Mouse (Mus musculus): ENCODE measurements at regions not wholly inside any gene's neighbourhood (a gene's known extent, or its start where the extent isn't known, plus 50 kb on each side); places are given as distances from the start of the nearest gene placed in this dataset.

DNA sequence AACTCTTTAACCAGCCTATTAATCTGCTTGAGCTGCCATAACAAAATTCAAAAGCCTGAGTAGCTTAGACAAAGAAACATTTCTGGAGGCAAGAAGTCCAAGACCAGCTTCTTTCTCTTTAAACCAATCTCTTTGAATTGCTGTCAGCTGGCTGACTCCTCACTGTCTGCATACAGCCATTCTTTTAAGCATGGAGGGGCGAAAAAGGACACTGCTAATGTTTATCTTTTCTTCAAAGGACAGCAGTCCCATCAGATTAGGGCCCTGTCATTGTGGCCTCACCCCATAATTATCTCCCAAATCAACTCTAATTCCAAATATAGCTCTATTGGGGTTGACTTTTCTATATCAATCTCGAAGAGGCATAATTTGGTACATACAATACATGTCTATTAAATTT is 813.1 kb upstream of the Lcorl start:
- H3K4me3 ChIP-seq (ENCODE audit: control insufficient read depth in 1 of 2, insufficient read depth in 1 of 2, low read depth in 2 of 2, low read length in 2 of 2): no peak overlapping the region
- TF ChIP-seq ZMIZ1 (IDR thresholded peaks at IDR 0.05; ENCODE audit: low read depth, low read length) (no peak), MEF2A (IDR thresholded peaks at IDR 0.05; ENCODE audit: extremely low read depth, insufficient replicate concordance, low read depth, low read length, poor library complexity, severe bottlenecking) (peak; percentile 15; the same call in 1 of the 2 replicates), GATA1 (IDR thresholded peaks at IDR 0.05; ENCODE audit: low read depth, low read length) (0 out of 2 replicates have a peak, but pooled peaks have one; percentile 10)
- no peaks in the 10 kb centered on the region for H3K9me3 ChIP-seq (replicated peaks; ENCODE audit: insufficient read depth, low read length)
- H3K4me1 ChIP-seq (ENCODE audit: control insufficient read depth in 1 of 2, insufficient read depth in 2 of 2, low read length in 2 of 2): peaks cover 12 to 30% of the 10 kb centered on the region in 2 experiments
- no peak for DNase-seq (ENCODE audit: low read depth, low spot score)
- H3K79me2 ChIP-seq (ENCODE audit: control insufficient read depth, insufficient read depth, low read length, poor library complexity): no peaks in the 10 kb centered on the region
- H3K36me3 ChIP-seq (ENCODE audit: control insufficient read depth in 1 of 2, insufficient read depth in 2 of 2, low read length in 2 of 2): peaks cover 0 to 39% of the 10 kb centered on the region in 2 experiments; a peak in 2 of 4 replicates
- H3K27ac ChIP-seq (ENCODE audit: control insufficient read depth, low read depth, low read length): no peak overlapping the region
- no peaks in the 10 kb centered on the region for H3K27me3 ChIP-seq (ENCODE audit: control insufficient read depth in 1 of 2, insufficient read depth in 2 of 2, low read length in 2 of 2)
- no peak overlapping the region for H3K9ac ChIP-seq (ENCODE audit: control insufficient read depth, low read depth, low read length, poor library complexity, severe bottlenecking)

DNA sequence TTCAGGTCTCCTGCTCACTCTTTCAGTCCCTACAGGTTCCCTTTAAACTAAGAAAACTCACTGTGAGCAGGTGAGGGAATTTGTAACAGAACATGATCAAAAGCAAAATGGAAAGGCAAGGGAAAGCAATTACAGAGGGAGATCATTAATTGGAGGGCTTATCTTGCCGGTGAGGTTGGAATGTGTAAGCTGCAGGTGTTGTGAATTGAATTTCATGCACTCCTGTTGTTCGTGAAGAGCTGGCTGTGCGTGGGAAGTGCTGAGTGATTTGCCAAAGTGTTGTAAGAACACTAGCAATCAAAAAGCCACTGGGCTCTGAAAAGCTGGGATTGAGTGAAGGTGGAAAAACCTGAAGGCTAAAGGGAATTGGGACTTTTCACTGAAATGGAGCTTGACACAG is 808.8 kb upstream of the Lcorl start:
- Histone ChIP-seq H3K27me3 (ENCODE audit: control insufficient read depth in 1 of 2, insufficient read depth in 2 of 2, low read length in 2 of 2) (no peaks in the 10 kb centered on the region), H3K79me2 (ENCODE audit: control insufficient read depth, insufficient read depth, low read length, poor library complexity) (no peaks in the 10 kb centered on the region), H3K9ac (ENCODE audit: control insufficient read depth, low read depth, low read length, poor library complexity, severe bottlenecking) (no peak overlapping the region), H3K36me3 (ENCODE audit: control insufficient read depth in 1 of 2, insufficient read depth in 2 of 2, low read length in 2 of 2) (peaks cover 0 to 8% of the 10 kb centered on the region in 2 experiments; a peak in 2 of 4 replicates), H3K9me3 (replicated peaks; ENCODE audit: insufficient read depth, low read length) (no peaks in the 10 kb centered on the region), H3K4me1 (ENCODE audit: control insufficient read depth in 1 of 2, insufficient read depth in 2 of 2, low read length in 2 of 2) (peaks cover 3 to 4% of the 10 kb centered on the region in 2 experiments; a peak in 3 of 4 replicates), H3K27ac (ENCODE audit: control insufficient read depth, low read depth, low read length) (no peak overlapping the region), H3K4me3 (ENCODE audit: control insufficient read depth in 1 of 2, insufficient read depth in 1 of 2, low read depth in 2 of 2, low read length in 2 of 2) (no peak overlapping the region)
- TF ChIP-seq ZNF384 (IDR thresholded peaks at IDR 0.05; ENCODE audit: low read depth, low read length): no peak
- TF ChIP-seq ZC3H11A (IDR thresholded peaks at IDR 0.05; ENCODE audit: low read depth, low read length): no peak
- no peak for TF ChIP-seq TCF12 (IDR thresholded peaks at IDR 0.05; ENCODE audit: low read depth, low read length)
- TF ChIP-seq MAZ (IDR thresholded peaks at IDR 0.05; ENCODE audit: low read depth, low read length): no peak
- no peak for TF ChIP-seq USF1 (IDR thresholded peaks at IDR 0.05; ENCODE audit: low read depth, low read length)
- DNase-seq (ENCODE audit: low read depth, low spot score): no peak

DNA sequence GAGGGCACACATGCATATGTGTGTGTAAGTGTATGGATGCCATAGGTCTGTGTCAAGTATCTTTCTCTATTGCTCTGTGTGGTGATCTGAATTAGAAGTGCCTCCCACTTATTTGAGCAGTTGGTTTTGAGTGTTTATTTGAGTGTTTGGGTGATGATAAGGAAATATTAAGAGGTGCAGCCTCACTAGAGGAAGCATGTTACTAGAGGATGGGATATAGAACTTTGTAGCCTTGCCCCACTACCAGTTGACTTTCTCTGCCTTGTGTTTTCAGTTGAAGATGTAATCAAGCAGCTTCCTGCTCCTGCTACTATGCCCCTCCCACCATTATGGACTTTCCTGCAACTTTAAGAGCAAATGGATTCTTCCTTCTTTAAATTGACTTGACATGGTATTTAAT is 799.6 kb upstream of the Lcorl start:
- H3K9me3 ChIP-seq (replicated peaks; ENCODE audit: insufficient read depth, low read length): no peaks in the 10 kb centered on the region
- TF ChIP-seq EP300 (IDR thresholded peaks at IDR 0.05; ENCODE audit: low read depth in 1 of 2, low read length in 2 of 2) (peak; percentile 37 to 67), TCF12 (IDR thresholded peaks at IDR 0.05; ENCODE audit: low read depth, low read length) (peak; percentile 31; the same call in 1 of the 2 replicates), MAFK (IDR thresholded peaks at IDR 0.05; ENCODE audit: borderline replicate concordance, low read depth, low read length) (no peak), GATA1 (IDR thresholded peaks at IDR 0.05; ENCODE audit: low read depth, low read length) (peak; percentile 20; the same call in 1 of the 2 replicates)

More for the DNA sequence above, 799.6 kb upstream of the Lcorl start:
- peak; percentile 63 for DNase-seq (ENCODE audit: low read depth, low spot score)
- Histone ChIP-seq H3K4me3 (ENCODE audit: control insufficient read depth in 1 of 2, insufficient read depth in 1 of 2, low read depth in 2 of 2, low read length in 2 of 2) (no peak overlapping the region), H3K27ac (ENCODE audit: control insufficient read depth, low read depth, low read length) (no peak overlapping the region; the same call in 1 of the 2 replicates), H3K27me3 (ENCODE audit: control insufficient read depth in 1 of 2, insufficient read depth in 2 of 2, low read length in 2 of 2) (no peaks in the 10 kb centered on the region), H3K79me2 (ENCODE audit: control insufficient read depth, insufficient read depth, low read length, poor library complexity) (no peaks in the 10 kb centered on the region), H3K4me1 (ENCODE audit: control insufficient read depth in 1 of 2, insufficient read depth in 2 of 2, low read length in 2 of 2) (peaks cover 11 to 20% of the 10 kb centered on the region in 2 experiments), H3K36me3 (ENCODE audit: control insufficient read depth in 1 of 2, insufficient read depth in 2 of 2, low read length in 2 of 2) (peaks cover 0 to 20% of the 10 kb centered on the region in 2 experiments; a peak in 2 of 4 replicates), H3K9ac (ENCODE audit: control insufficient read depth, low read depth, low read length, poor library complexity, severe bottlenecking) (no peak overlapping the region)
